Mouse (Mus musculus): Measurements from ENCODE around the gene Oasl1. TPM values are rescaled to one million over a fixed set of nuclear protein-coding genes. Genes with fewer than 3 reads are reported as not detected.
A peak's percentile ranks its signal among the peaks of the same experiment; 100 is the strongest.
"Not testable (repeated sequence)": the region's sequence is repeated elsewhere in the genome, so short reads cannot be mapped to it uniquely, and the experiment has no call there.

Oasl1 gene
- polyA plus RNA-seq (2011; ENCODE audit: insufficient read depth, insufficient read length, low replicate concordance, missing spikeins), result 8.7 and 13.5 TPM in 2 replicates

DNA sequence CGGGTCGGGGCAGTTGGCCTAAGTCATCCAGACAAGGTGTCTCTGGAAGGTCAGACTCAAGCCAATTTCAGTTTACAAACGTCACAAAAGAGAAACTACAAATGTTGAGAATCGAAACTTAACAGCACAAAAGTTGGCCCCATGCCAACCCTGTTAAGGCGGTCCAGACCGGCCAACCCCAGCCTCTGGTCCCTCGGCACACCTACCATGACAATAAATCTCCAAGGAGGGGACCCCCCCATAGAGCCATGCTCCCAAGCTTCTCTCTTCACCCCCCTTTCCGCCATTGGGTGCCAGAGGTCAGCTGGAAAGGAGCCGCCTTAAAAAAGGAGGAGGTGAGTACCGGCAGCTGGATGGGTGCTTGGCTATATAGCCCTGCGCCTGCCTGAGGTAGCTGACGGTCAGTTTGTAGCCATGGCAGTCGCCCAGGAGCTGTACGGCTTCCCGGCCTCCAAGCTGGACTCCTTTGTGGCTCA is at the start of gene Oasl1:
Oasl1 (plus strand) TSS at position 243 of the 476 bp plus-strand sequence.
- peak; percentile 35; the same call in 1 of the 2 replicates for TF ChIP-seq POLR2A (IDR thresholded peaks at IDR 0.05; ENCODE audit: borderline replicate concordance, control insufficient read depth, low read depth, low read length)
- no peak for TF ChIP-seq CTCF (IDR thresholded peaks at IDR 0.05; ENCODE audit: control insufficient read depth, insufficient read depth, low read length)
- 4% methylated on average over 15 of the region's 15 CpGs for WGBS
- peaks cover 1% of the 10 kb centered on the region; the same call in 1 of the 2 replicates for H3K4me1 ChIP-seq (ENCODE audit: control insufficient read depth, insufficient read depth, low read length)
- H3K27ac ChIP-seq (ENCODE audit: control insufficient read depth, insufficient read depth, low read depth, low read length, poor library complexity), result peak within 1 kb of the TSS; percentile 74
- peak within 1 kb of the TSS; percentile 75 for H3K4me3 ChIP-seq (replicated peaks; ENCODE audit: control insufficient read depth, low read depth, low read length)

DNA sequence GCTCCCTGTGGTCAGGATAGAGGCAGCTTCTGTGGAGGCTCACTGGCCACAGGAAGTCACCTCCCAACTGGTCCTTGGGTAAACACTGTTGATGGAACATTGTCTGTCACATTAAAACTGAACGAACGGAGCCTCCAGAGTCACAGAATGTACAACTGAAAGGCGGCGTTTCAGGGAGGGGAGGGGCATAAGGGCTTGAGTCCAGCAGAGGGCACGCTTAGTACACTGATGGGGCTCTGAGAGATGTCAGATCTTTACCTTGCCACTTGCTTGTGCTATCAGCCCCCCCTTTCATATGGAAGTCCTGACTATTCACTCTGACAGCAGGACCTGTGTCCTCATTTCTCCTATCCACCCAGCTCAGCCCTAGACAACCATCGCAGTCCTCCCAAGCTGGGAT is 47.2 kb upstream of the Oasl1 start:
- 41% methylated on average over 6 of the region's 6 CpGs for WGBS
- H3K4me1 ChIP-seq (ENCODE audit: control insufficient read depth, insufficient read depth, low read length), result peaks cover 1% of the 10 kb centered on the region
- H3K27ac ChIP-seq (ENCODE audit: control insufficient read depth, insufficient read depth, low read depth, low read length, poor library complexity), result no peak overlapping the region; the same call in 1 of the 2 replicates
- TF ChIP-seq POLR2A (IDR thresholded peaks at IDR 0.05; ENCODE audit: borderline replicate concordance, control insufficient read depth, low read depth, low read length), result no peak
- peak; percentile 63 for TF ChIP-seq CTCF (IDR thresholded peaks at IDR 0.05; ENCODE audit: control insufficient read depth, insufficient read depth, low read length)
- no peak overlapping the region for H3K4me3 ChIP-seq (replicated peaks; ENCODE audit: control insufficient read depth, low read depth, low read length)

DNA sequence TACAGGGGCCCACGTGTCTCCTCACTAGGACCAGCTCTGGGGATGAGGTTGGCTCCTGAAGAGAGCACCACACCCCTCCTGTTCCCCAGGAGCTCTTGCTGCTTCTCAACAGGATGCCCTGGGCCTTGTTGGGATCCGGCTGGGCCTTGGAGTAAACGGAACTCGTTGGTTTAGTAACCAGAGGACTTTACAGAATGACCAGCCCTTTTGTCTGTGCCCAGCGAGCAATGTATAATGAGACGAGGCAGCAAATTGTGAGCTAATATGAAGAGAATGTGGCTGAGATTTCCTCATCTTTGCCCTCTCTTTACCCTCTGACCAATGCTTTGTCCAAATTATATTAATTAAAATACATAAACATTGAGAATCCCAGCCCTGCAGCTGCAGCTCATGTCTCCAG is 46.7 kb upstream of the Oasl1 start:
- no peak for TF ChIP-seq CTCF (IDR thresholded peaks at IDR 0.05; ENCODE audit: control insufficient read depth, insufficient read depth, low read length)
- no peak for TF ChIP-seq POLR2A (IDR thresholded peaks at IDR 0.05; ENCODE audit: borderline replicate concordance, control insufficient read depth, low read depth, low read length)
- 71% methylated on average over 6 of the region's 6 CpGs for WGBS
- Histone ChIP-seq H3K4me3 (replicated peaks; ENCODE audit: control insufficient read depth, low read depth, low read length) (no peak overlapping the region), H3K4me1 (ENCODE audit: control insufficient read depth, insufficient read depth, low read length) (peaks cover 1% of the 10 kb centered on the region), H3K27ac (ENCODE audit: control insufficient read depth, insufficient read depth, low read depth, low read length, poor library complexity) (no peak overlapping the region; the same call in 1 of the 2 replicates)

DNA sequence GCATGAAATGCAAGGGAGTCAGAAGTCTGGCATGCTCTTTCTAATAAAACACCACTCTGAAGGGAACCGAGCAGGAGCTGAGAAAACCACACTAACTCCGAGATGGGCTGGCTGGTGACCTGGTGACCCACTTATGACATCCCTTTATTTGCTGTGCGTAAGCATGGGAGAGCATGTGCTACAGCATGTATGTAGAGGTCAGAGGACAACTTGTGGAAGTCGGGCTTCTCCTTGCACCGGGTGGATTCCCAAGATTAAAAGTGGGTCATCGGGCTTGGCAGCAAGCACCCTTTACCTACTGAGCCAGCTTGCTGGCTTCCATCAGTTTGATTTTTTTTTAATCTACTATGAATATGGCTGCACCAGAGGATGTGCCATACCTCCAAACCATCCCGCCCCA is 45.6 kb upstream of the Oasl1 start:
- Histone ChIP-seq H3K27ac (ENCODE audit: control insufficient read depth, insufficient read depth, low read depth, low read length, poor library complexity) (no peak overlapping the region), H3K4me1 (ENCODE audit: control insufficient read depth, insufficient read depth, low read length) (peaks cover 1% of the 10 kb centered on the region), H3K4me3 (replicated peaks; ENCODE audit: control insufficient read depth, low read depth, low read length) (no peak overlapping the region)
- 78% methylated on average over 7 of the region's 7 CpGs for WGBS
- TF ChIP-seq CTCF (IDR thresholded peaks at IDR 0.05; ENCODE audit: control insufficient read depth, insufficient read depth, low read length), result no peak
- no peak for TF ChIP-seq POLR2A (IDR thresholded peaks at IDR 0.05; ENCODE audit: borderline replicate concordance, control insufficient read depth, low read depth, low read length)

DNA sequence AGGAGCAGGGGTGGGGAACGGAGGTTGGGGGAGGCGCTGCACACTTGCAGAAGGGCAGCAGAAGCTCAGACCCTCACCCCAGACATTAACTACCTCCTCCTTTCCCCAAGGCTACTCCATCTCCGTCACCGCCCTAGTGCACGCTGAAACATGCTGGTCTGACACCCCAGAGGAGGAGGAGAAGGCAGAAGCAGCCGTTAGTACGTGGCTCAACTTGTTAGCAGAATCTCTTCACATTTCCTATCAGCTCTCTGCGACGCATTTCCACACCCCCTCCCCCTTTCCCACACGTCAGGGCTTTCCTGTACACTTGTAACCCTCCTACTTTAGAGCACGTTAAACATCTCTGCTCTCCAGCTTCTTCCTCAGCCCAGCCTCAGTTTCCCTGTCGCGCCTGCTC is 43.6 kb upstream of the Oasl1 start:
- TF ChIP-seq CTCF (IDR thresholded peaks at IDR 0.05; ENCODE audit: control insufficient read depth, insufficient read depth, low read length) (no peak), POLR2A (IDR thresholded peaks at IDR 0.05; ENCODE audit: borderline replicate concordance, control insufficient read depth, low read depth, low read length) (no peak)
- no peak overlapping the region for H3K27ac ChIP-seq (ENCODE audit: control insufficient read depth, insufficient read depth, low read depth, low read length, poor library complexity)
- WGBS, result 35% methylated on average over 13 of the region's 13 CpGs

DNA sequence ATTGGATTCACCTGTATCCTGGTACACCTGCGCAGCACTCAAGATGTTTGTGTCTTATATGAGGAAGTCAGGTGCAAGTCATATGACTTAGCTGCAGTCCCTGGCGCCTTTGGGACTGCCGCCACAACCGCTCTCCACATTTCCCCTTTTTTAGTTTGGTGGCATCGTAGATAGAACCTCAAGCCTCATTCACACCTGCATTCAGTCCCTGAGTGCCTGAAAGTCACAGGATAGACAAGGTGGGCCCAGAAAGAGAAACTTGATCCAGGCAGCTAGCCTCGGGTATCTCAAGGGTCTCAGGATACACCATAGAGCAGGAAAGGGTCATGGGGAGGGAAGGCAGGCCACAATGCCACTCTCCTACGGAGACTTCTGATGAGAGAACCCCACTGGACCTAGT is 40.7 kb upstream of the Oasl1 start:
- not testable (repeated sequence) for H3K4me3 ChIP-seq (replicated peaks; ENCODE audit: control insufficient read depth, low read depth, low read length); H3K4me1 ChIP-seq (ENCODE audit: control insufficient read depth, insufficient read depth, low read length)
- 33% methylated on average over 7 of the region's 7 CpGs for WGBS
- peak overlapping the region; percentile 85 for H3K27ac ChIP-seq (ENCODE audit: control insufficient read depth, insufficient read depth, low read depth, low read length, poor library complexity)

More for the DNA sequence above, 43.6 kb upstream of the Oasl1 start:
- Histone ChIP-seq H3K4me1 (ENCODE audit: control insufficient read depth, insufficient read depth, low read length) (peaks cover 1% of the 10 kb centered on the region), H3K4me3 (replicated peaks; ENCODE audit: control insufficient read depth, low read depth, low read length) (no peak overlapping the region)

DNA sequence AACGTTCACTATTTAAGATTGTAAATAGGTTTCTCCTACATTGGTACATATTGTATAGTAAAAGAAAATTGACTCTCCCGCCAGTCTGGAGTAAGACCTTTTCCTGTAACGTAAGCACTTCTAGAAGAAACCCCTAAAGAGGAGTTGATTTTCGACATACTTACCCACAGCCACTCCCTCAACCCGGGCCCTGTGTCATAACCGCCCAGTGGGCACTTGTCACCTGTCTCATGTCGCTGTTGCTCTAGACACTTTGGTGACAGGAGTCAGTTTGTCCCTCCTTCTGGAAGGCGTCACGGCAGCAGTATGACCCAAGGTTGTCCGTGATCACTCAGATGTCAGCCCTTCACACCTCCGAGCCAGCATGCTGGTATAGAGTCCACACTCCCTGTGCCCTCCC is 40.0 kb upstream of the Oasl1 start:
- H3K4me3 ChIP-seq (replicated peaks; ENCODE audit: control insufficient read depth, low read depth, low read length), result peak overlapping the region; percentile 10
- H3K27ac ChIP-seq (ENCODE audit: control insufficient read depth, insufficient read depth, low read depth, low read length, poor library complexity), result peak overlapping the region; percentile 94
- peaks cover 1% of the 10 kb centered on the region; the same call in 1 of the 2 replicates for H3K4me1 ChIP-seq (ENCODE audit: control insufficient read depth, insufficient read depth, low read length)
- TF ChIP-seq CTCF (IDR thresholded peaks at IDR 0.05; ENCODE audit: control insufficient read depth, insufficient read depth, low read length), result no peak
- TF ChIP-seq POLR2A (IDR thresholded peaks at IDR 0.05; ENCODE audit: borderline replicate concordance, control insufficient read depth, low read depth, low read length), result no peak
- 51% methylated on average over 11 of the region's 11 CpGs for WGBS

DNA sequence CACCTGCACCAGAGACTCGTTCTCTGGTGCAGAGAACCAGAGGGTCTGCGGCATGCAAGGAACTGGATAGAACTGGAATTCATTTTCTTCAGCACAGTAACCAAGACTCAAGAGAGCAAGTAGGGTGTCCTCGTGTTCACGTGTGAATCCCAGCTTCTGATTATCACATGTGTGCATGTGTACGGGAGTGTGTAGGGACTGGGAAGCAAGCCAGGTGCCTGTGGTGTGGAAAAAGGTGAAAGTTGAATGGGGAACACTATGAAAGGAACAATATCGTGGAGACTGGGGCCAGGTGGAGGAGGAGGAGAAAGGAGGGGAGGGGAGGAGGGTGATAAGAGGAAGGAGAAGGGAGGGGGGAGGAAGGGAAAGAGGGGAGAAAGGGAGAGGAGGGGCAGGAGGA is 36.2 kb upstream of the Oasl1 start:
- TF ChIP-seq POLR2A (IDR thresholded peaks at IDR 0.05; ENCODE audit: borderline replicate concordance, control insufficient read depth, low read depth, low read length), result no peak
- TF ChIP-seq CTCF (IDR thresholded peaks at IDR 0.05; ENCODE audit: control insufficient read depth, insufficient read depth, low read length), result no peak
- Histone ChIP-seq H3K4me1 (ENCODE audit: control insufficient read depth, insufficient read depth, low read length) (peaks cover 1% of the 10 kb centered on the region; the same call in 1 of the 2 replicates), H3K27ac (ENCODE audit: control insufficient read depth, insufficient read depth, low read depth, low read length, poor library complexity) (peak overlapping the region; percentile 5; the same call in 1 of the 2 replicates), H3K4me3 (replicated peaks; ENCODE audit: control insufficient read depth, low read depth, low read length) (no peak overlapping the region)
- 40% methylated on average over 6 of the region's 6 CpGs for WGBS

DNA sequence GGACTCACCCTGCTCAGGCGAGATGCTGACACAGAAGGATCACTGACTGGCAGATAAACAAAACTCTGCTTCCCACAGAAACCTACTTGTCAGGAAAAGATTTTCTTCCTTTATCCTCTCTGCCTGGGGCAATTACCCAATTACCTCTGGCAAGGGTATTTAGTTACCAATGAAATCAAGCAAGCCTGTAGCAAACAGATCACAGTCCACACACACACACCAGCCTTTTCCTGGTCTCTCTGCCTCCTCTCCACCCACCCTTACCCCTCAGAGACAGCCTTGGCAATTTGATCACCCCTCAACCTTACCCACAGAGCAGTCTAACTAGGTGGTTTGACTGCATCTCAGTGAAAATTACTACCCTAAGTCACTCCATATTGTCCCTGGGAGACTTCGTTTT is 34.0 kb upstream of the Oasl1 start:
- Histone ChIP-seq H3K27ac (ENCODE audit: control insufficient read depth, insufficient read depth, low read depth, low read length, poor library complexity) (no peak overlapping the region), H3K4me3 (replicated peaks; ENCODE audit: control insufficient read depth, low read depth, low read length) (no peak overlapping the region), H3K4me1 (ENCODE audit: control insufficient read depth, insufficient read depth, low read length) (peaks cover 1% of the 10 kb centered on the region; the same call in 1 of the 2 replicates)
- TF ChIP-seq POLR2A (IDR thresholded peaks at IDR 0.05; ENCODE audit: borderline replicate concordance, control insufficient read depth, low read depth, low read length) (no peak), CTCF (IDR thresholded peaks at IDR 0.05; ENCODE audit: control insufficient read depth, insufficient read depth, low read length) (no peak)
- 79% methylated on average over 2 of the region's 2 CpGs for WGBS

All from bone marrow, adult 2 months (tissue).